ENCODE assay signal across 23 mouse cellular contexts in genomic region chr10:83933201-83933600, GRCm38 (mm10).
"Had no signal": no experiment of that assay in that cellular context is flagged by ENCODE, and none has a peak within 500 bp of the region (broad histone marks: within the 10 kb centered on the region; RNA-seq: fewer than 3 reads in every experiment).

No protein-coding gene starts in this region.

- ATAC-seq: forebrain, embryonic 15.5 days; forebrain, postnatal 0 days; hindbrain, postnatal 0 days; intestine, embryonic 16.5 days; liver, embryonic 12.5 days had no signal

- H3K4me3 ChIP-seq: forebrain, embryonic 15.5 days; heart, adult 2 months; heart, embryonic 13.5 days; heart, embryonic 15.5 days; hindbrain, embryonic 13.5 days; hindbrain, embryonic 15.5 days; limb, embryonic 13.5 days; limb, embryonic 15.5 days; liver, embryonic 12.5 days had no signal

- H3K36me3 ChIP-seq: forebrain, embryonic 15.5 days; heart, embryonic 13.5 days; heart, embryonic 15.5 days; hindbrain, embryonic 13.5 days; hindbrain, embryonic 15.5 days; limb, embryonic 13.5 days; limb, embryonic 15.5 days; liver, embryonic 12.5 days had no signal

- H3K4me1 ChIP-seq: forebrain, embryonic 15.5 days; hindbrain, embryonic 13.5 days; hindbrain, embryonic 15.5 days had no signal

- DNase-seq: forebrain, postnatal 0 days; gastrocnemius, postnatal 14 days; gastrocnemius, postnatal 36 days; heart, adult 11 months; heart, adult 2 months; heart, postnatal 14 days; heart, postnatal 36 days; layer of hippocampus, adult 9-11 months; layer of hippocampus, postnatal 36 days; left cerebral cortex, postnatal 4 days had no signal

- H3K4me2 ChIP-seq: forebrain, embryonic 15.5 days; heart, embryonic 11.5 days; heart, embryonic 13.5 days; heart, embryonic 15.5 days; hindbrain, embryonic 13.5 days; hindbrain, embryonic 15.5 days; limb, embryonic 13.5 days; limb, embryonic 15.5 days; liver, embryonic 12.5 days had no signal

- H3K9me3 ChIP-seq: forebrain, embryonic 15.5 days; heart, embryonic 13.5 days; heart, embryonic 15.5 days; hindbrain, embryonic 13.5 days; hindbrain, embryonic 15.5 days; limb, embryonic 13.5 days; limb, embryonic 15.5 days; liver, embryonic 12.5 days had no signal

- H3K27me3 ChIP-seq: forebrain, embryonic 15.5 days; heart, embryonic 13.5 days; heart, embryonic 15.5 days; hindbrain, embryonic 13.5 days; hindbrain, embryonic 15.5 days; limb, embryonic 13.5 days; limb, embryonic 15.5 days had no signal

- H3K9ac ChIP-seq: forebrain, embryonic 15.5 days; forebrain, postnatal 0 days; heart, embryonic 13.5 days; heart, embryonic 15.5 days; hindbrain, embryonic 13.5 days; hindbrain, embryonic 15.5 days; limb, embryonic 13.5 days; limb, embryonic 15.5 days; liver, embryonic 12.5 days; liver, embryonic 14.5 days had no signal

- H3K27ac ChIP-seq: forebrain, embryonic 15.5 days; heart, adult 2 months; heart, embryonic 13.5 days; heart, embryonic 15.5 days; hindbrain, embryonic 13.5 days; hindbrain, embryonic 15.5 days; hindbrain, postnatal 0 days; kidney, postnatal 0 days; limb, embryonic 13.5 days; limb, embryonic 15.5 days; liver, embryonic 12.5 days; liver, embryonic 14.5 days had no signal
